Mouse (Mus musculus) heart, embryonic 11.5 days (tissue): ENCODE measurements around the gene Slc23a2. TPM values are rescaled to one million over a fixed set of nuclear protein-coding genes. Genes with fewer than 3 reads are reported as not detected.

Experiments
- ATAC-seq: fragments of 200-750 bp; cut with Nextera tagmentation; replicated peaks from 2 replicates; pipeline ENCODE4 v1.8.0; 2017; ENCODE audit warnings: moderate library complexity; ENCODE audit not compliant: insufficient number of reproducible peaks, low FRiP score, low TSS enrichment
- H3K27ac ChIP-seq: fragments of 300-500 bp; sonication (generic); 2 replicates; pipeline ENCODE4 v1.5.1; 2014; ENCODE audit warnings: mild to moderate bottlenecking, low read depth, low read length
- H3K27me3 ChIP-seq: fragments of 300-500 bp; sonication (generic); 2 replicates; pipeline ENCODE4 v1.6.1; 2014; ENCODE audit warnings: mild to moderate bottlenecking, low read length, mixed read lengths; ENCODE audit not compliant: control insufficient read depth, insufficient read depth
- H3K36me3 ChIP-seq: fragments of 300-500 bp; sonication (generic); 2 replicates; pipeline ENCODE4 v1.6.1; 2014; ENCODE audit warnings: mild to moderate bottlenecking, low read length, moderate library complexity, mixed read lengths; ENCODE audit not compliant: control insufficient read depth, insufficient read depth
- H3K4me1 ChIP-seq: fragments of 300-500 bp; sonication (generic); 2 replicates; pipeline ENCODE4 v1.6.1; 2014; ENCODE audit warnings: low read length; ENCODE audit not compliant: control insufficient read depth, insufficient read depth
- H3K4me2 ChIP-seq: fragments of 300-500 bp; sonication (generic); 2 replicates; pipeline ENCODE4 v1.6.1; 2014; ENCODE audit warnings: mild to moderate bottlenecking, moderate library complexity
- H3K4me3 ChIP-seq: fragments of 300-500 bp; sonication (generic); 2 replicates; pipeline ENCODE4 v1.5.1; 2014; ENCODE audit warnings: low read depth, low read length
- H3K9ac ChIP-seq: fragments of 300-500 bp; sonication (generic); 2 replicates; pipeline ENCODE4 v1.6.1; 2014; ENCODE audit warnings: mild to moderate bottlenecking, low read depth, low read length, moderate library complexity
- H3K9me3 ChIP-seq: fragments of 300-500 bp; sonication (generic); replicated peaks from 2 replicates; pipeline ENCODE4 v1.6.1; 2016; ENCODE audit warnings: low read length; ENCODE audit not compliant: control insufficient read depth
- WGBS: fragments of 180-500 bp; shearing (Covaris S2); extraction: QIAGEN DNeasy Blood & Tissue Kit; methylation state at CpG from one replicate; pipeline ENCODE4 v1.1.7; 2014; ENCODE audit not compliant: insufficient replicate concordance; 5-methylcytosine and 5-hydroxymethylcytosine counted together
- polyA plus RNA-seq: library from polyadenylated mRNA; unstranded; fragments of >200 nt; fragmentation: Nextera tagmentation; extraction: Ambion mirVana; gene quantifications from 2 replicates; pipeline ENCODE4 v1.2.1, GENCODE M21; 2014

Slc23a2 gene
- polyA plus RNA-seq, result 8.7 and 10.2 TPM in 2 replicates

GRCm38 (mm10) chr2:132144971-132145691 lies at the start of gene Slc23a2:
Slc23a2 (minus strand) TSS chr2:132145108.
- ATAC-seq, result peak; percentile 68
- Histone ChIP-seq H3K9ac (peak within 1 kb of the TSS; percentile 88), H3K36me3 (no peaks in the 10 kb centered on the region), H3K4me2 (peak within 1 kb of the TSS; percentile 99), H3K9me3 (no peaks in the 10 kb centered on the region), H3K27ac (0 out of 2 replicates have a peak within 1 kb of the TSS, but pooled peaks have one; percentile 46), H3K4me3 (peak within 1 kb of the TSS; percentile 93), H3K27me3 (0 out of 2 replicates have a peak, but pooled peaks cover 3% of the 10 kb centered on the region), H3K4me1 (peaks cover 8% of the 10 kb centered on the region; the same call in 1 of the 2 replicates)
- WGBS, result under 1% methylated on average over 34 of the region's 68 CpGs

GRCm38 (mm10) chr2:132190602-132191161 lies 45.8 kb upstream of the Slc23a2 start:
- ATAC-seq, result no peak
- no peak overlapping the region for H3K4me3 ChIP-seq
- no peaks in the 10 kb centered on the region for H3K4me1 ChIP-seq
- no peaks in the 10 kb centered on the region for H3K36me3 ChIP-seq
- H3K9ac ChIP-seq, result no peak overlapping the region
- H3K4me2 ChIP-seq, result no peak overlapping the region
- H3K27me3 ChIP-seq, result no peaks in the 10 kb centered on the region
- 87% methylated on average over 3 of the region's 3 CpGs for WGBS
- H3K9me3 ChIP-seq, result no peaks in the 10 kb centered on the region
- H3K27ac ChIP-seq, result no peak overlapping the region

GRCm38 (mm10) chr2:132183874-132184273 lies 39.0 kb upstream of the Slc23a2 start:
- Histone ChIP-seq H3K4me1 (no peaks in the 10 kb centered on the region), H3K27ac (no peak overlapping the region), H3K4me3 (no peak overlapping the region), H3K27me3 (no peaks in the 10 kb centered on the region), H3K36me3 (no peaks in the 10 kb centered on the region), H3K4me2 (no peak overlapping the region), H3K9ac (no peak overlapping the region), H3K9me3 (no peaks in the 10 kb centered on the region)
- no peak for ATAC-seq
- 63% methylated on average over 6 of the region's 6 CpGs for WGBS

GRCm38 (mm10) chr2:132180463-132181205 lies 35.7 kb upstream of the Slc23a2 start:
- 44% methylated on average over 1 of the region's 1 CpGs for WGBS
- ATAC-seq, result no peak

GRCm38 (mm10) chr2:132179371-132179770 lies 34.5 kb upstream of the Slc23a2 start:
- Histone ChIP-seq H3K4me2 (no peak overlapping the region), H3K9ac (no peak overlapping the region), H3K9me3 (no peaks in the 10 kb centered on the region), H3K36me3 (no peaks in the 10 kb centered on the region), H3K4me3 (no peak overlapping the region), H3K27ac (no peak overlapping the region), H3K4me1 (no peaks in the 10 kb centered on the region), H3K27me3 (no peaks in the 10 kb centered on the region)
- ATAC-seq, result no peak
- 78% methylated on average over 7 of the region's 7 CpGs for WGBS

More at GRCm38 (mm10) chr2:132180463-132181205, 35.7 kb upstream of the Slc23a2 start:
- no peaks in the 10 kb centered on the region for H3K27me3 ChIP-seq
- H3K9ac ChIP-seq, result no peak overlapping the region
- H3K4me1 ChIP-seq, result no peaks in the 10 kb centered on the region
- no peak overlapping the region for H3K4me2 ChIP-seq
- no peaks in the 10 kb centered on the region for H3K36me3 ChIP-seq
- no peak overlapping the region for H3K27ac ChIP-seq
- H3K9me3 ChIP-seq, result no peaks in the 10 kb centered on the region
- no peak overlapping the region for H3K4me3 ChIP-seq

- 80% methylated on average over 9 of the region's 9 CpGs for WGBS
- ATAC-seq, result no peak
- no peak overlapping the region for H3K9ac ChIP-seq
- no peak overlapping the region for H3K4me3 ChIP-seq
- no peak overlapping the region for H3K4me2 ChIP-seq
- H3K4me1 ChIP-seq, result no peaks in the 10 kb centered on the region
- no peak overlapping the region for H3K27ac ChIP-seq
- H3K36me3 ChIP-seq, result no peaks in the 10 kb centered on the region
- no peaks in the 10 kb centered on the region for H3K9me3 ChIP-seq
- H3K27me3 ChIP-seq, result no peaks in the 10 kb centered on the region
These were observed 32.5 kb upstream of the Slc23a2 start for GRCm38 (mm10) chr2:132177406-132177805.

GRCm38 (mm10) chr2:132176289-132176848 lies 31.5 kb upstream of the Slc23a2 start:
- Histone ChIP-seq H3K4me2 (no peak overlapping the region), H3K4me1 (no peaks in the 10 kb centered on the region), H3K9me3 (no peaks in the 10 kb centered on the region), H3K4me3 (no peak overlapping the region), H3K9ac (no peak overlapping the region), H3K27me3 (no peaks in the 10 kb centered on the region), H3K27ac (no peak overlapping the region), H3K36me3 (no peaks in the 10 kb centered on the region)
- 76% methylated on average over 3 of the region's 3 CpGs for WGBS
- ATAC-seq, result no peak

GRCm38 (mm10) chr2:132174048-132174447 lies 29.1 kb upstream of the Slc23a2 start:
- WGBS, result 84% methylated on average over 3 of the region's 3 CpGs

More at GRCm38 (mm10) chr2:132174048-132174447, 29.1 kb upstream of the Slc23a2 start:
- no peaks in the 10 kb centered on the region for H3K4me1 ChIP-seq
- H3K9ac ChIP-seq, result no peak overlapping the region
- no peak overlapping the region for H3K4me2 ChIP-seq
- H3K9me3 ChIP-seq, result no peaks in the 10 kb centered on the region
- no peak for ATAC-seq
- H3K27ac ChIP-seq, result no peak overlapping the region
- no peak overlapping the region for H3K4me3 ChIP-seq
- no peaks in the 10 kb centered on the region for H3K27me3 ChIP-seq
- no peaks in the 10 kb centered on the region for H3K36me3 ChIP-seq
